Mouse (Mus musculus): Measurements from ENCODE around the gene Vkorc1.

GRCm38 (mm10) chr7:127874812-127875626, 20.4 kb downstream of the Vkorc1 start:
- TF ChIP-seq POLR2A (IDR thresholded peaks at IDR 0.05; ENCODE audit: insufficient read depth, low read length), result no peak
- no peak for TF ChIP-seq EP300 (IDR thresholded peaks at IDR 0.05; ENCODE audit: insufficient read depth, low read depth, low read length)
